Mouse (Mus musculus): ENCODE measurements around the gene Zfp704.

- TF ChIP-seq CHD1 (IDR thresholded peaks at IDR 0.05; ENCODE audit: low read depth, low read length) (no peak), GATA1 (IDR thresholded peaks at IDR 0.05; ENCODE audit: low read depth, low read length) (no peak), UBTF (IDR thresholded peaks at IDR 0.05; ENCODE audit: borderline replicate concordance, insufficient read depth, low read depth, low read length) (no peak), CTCF (IDR thresholded peaks at IDR 0.05 in 2 of 3, conservative IDR thresholded peaks at IDR 0.05 in 1 of 3; ENCODE audit: control insufficient read depth in 1 of 3, insufficient read depth in 1 of 3, low read depth in 2 of 3, low read length in 3 of 3, poor library complexity in 1 of 3, severe bottlenecking in 1 of 3) (no peak), EP300 (IDR thresholded peaks at IDR 0.05; ENCODE audit: low read depth in 1 of 2, low read length in 2 of 2) (no peak), POLR2AphosphoS2 (IDR thresholded peaks at IDR 0.05; ENCODE audit: low read length) (no peak), ETS1 (IDR thresholded peaks at IDR 0.05; ENCODE audit: low read depth, low read length) (no peak)
Observed at GRCm38 (mm10) chr3:9512199-9512598, 97.7 kb downstream of the Zfp704 start.

Measured in MEL (cell line).